Mouse (Mus musculus) urinary bladder, postnatal 4 days (tissue): ENCODE results near the gene Kars.

Source experiments
- DNase-seq, 2 experiments: peaks; one replicate each; pipeline ENCODE4 v3.0.0; 2021 to 2022; ENCODE audit warnings: low spot score in 2 of 2

Kars gene

DNA sequence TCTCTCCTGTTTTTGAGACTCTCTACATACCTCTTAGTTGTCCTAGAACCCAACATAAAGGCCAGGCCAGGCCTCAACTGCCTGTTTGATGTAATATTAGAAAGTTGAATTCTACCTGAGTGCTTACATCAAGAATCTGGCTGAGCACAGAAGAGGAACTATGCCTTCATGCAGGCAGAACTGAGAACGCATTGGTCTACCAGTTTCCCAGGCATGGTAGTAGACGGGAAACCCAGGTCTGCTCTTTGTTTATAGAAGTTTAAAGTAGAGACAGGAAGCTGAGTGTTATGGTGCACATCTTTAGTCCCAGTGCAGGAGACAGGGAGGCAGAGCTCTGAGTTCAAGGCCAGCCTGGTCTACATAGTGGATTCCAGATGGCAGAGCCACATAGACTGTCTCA is 64.0 kb downstream of the Kars start:
- DNase-seq: no peak

DNA sequence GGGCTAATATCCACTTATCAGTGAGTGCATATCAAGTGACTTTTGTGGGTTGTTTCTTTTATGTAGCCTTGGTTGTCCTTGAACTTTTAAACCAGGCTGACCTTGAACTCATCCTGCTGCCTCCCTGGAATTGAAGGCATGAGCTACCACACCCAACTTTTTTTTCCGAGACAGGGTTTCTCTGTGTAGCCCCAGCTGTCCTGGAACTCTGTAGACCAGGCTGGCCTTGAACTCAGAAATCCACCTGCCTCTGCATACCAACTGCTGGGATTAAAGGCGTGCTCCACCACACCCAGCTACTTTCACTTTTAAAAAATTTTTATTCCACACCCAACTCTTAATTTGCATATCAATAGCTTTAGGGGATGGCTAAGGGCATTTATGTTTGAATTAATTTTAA is 67.6 kb downstream of the Kars start:
- no peak for DNase-seq
